Mouse (Mus musculus) stomach, postnatal 0 days (tissue): Measurements from ENCODE around the gene 4921539E11Rik. TPM values are rescaled to one million over a fixed set of nuclear protein-coding genes. Genes with fewer than 3 reads are reported as not detected.

ENCODE experiments used
- ATAC-seq: fragments of 200-750 bp; cut with Nextera tagmentation; 2 replicates; pipeline ENCODE4 v1.8.0; 2017; ENCODE audit not compliant: low FRiP score, low TSS enrichment
- DNase-seq: peaks from one replicate; pipeline ENCODE4 v3.0.0-alpha.2; 2016; ENCODE audit warnings: low spot score
- H3K27ac ChIP-seq: fragments of 300-500 bp; sonication (generic); replicated peaks from 2 replicates; pipeline ENCODE4 v1.5.1; 2014; ENCODE audit warnings: mild to moderate bottlenecking, control low read depth
- H3K27me3 ChIP-seq: fragments of 300-500 bp; sonication (generic); 2 replicates; pipeline ENCODE4 v1.6.1; 2014; ENCODE audit warnings: low read length; ENCODE audit not compliant: control insufficient read depth, insufficient read depth
- H3K36me3 ChIP-seq: fragments of 300-500 bp; sonication (generic); 2 replicates; pipeline ENCODE4 v1.6.1; 2014; ENCODE audit warnings: low read length, mixed read lengths; ENCODE audit not compliant: control insufficient read depth, insufficient read depth
- H3K4me1 ChIP-seq: fragments of 300-500 bp; sonication (generic); replicated peaks from 2 replicates; pipeline ENCODE4 v1.6.1; 2014; ENCODE audit warnings: antibody characterized with exemption; ENCODE audit not compliant: control insufficient read depth, insufficient read depth
- H3K4me2 ChIP-seq: fragments of 300-500 bp; sonication (generic); replicated peaks from 2 replicates; pipeline ENCODE4 v1.6.1; 2014; ENCODE audit warnings: low read depth, mild to moderate bottlenecking, control low read depth, moderate library complexity
- H3K4me3 ChIP-seq: fragments of 300-500 bp; sonication (generic); 2 replicates; pipeline ENCODE4 v1.5.1; 2014; ENCODE audit warnings: low read depth, low read length, control low read depth
- H3K9ac ChIP-seq: fragments of 300-500 bp; sonication (generic); 2 replicates; pipeline ENCODE4 v1.6.1; 2014; ENCODE audit warnings: mild to moderate bottlenecking, low read length, control low read depth, mixed read lengths
- H3K9me3 ChIP-seq: fragments of 300-500 bp; sonication (generic); 2 replicates; pipeline ENCODE4 v1.6.1; 2016; ENCODE audit warnings: low read length; ENCODE audit not compliant: control insufficient read depth
- CTCF ChIP-seq: IDR thresholded peaks from 2 replicates; pipeline ENCODE4 v1.5.1; 2016; ENCODE audit warnings: antibody characterized with exemption, low read depth, mild to moderate bottlenecking, moderate library complexity
- EP300 ChIP-seq: optimal IDR thresholded peaks from 2 replicates; pipeline ENCODE3; 2016; ENCODE audit warnings: antibody characterized with exemption
- WGBS: fragments of 180-500 bp; shearing (Covaris S2); extraction: QIAGEN DNeasy Blood & Tissue Kit; methylation state at CpG from one replicate; pipeline ENCODE4 v1.1.7; 2014; 5-methylcytosine and 5-hydroxymethylcytosine counted together
- polyA plus RNA-seq: library from polyadenylated mRNA; unstranded; fragments of >200 nt; fragmentation: Nextera tagmentation; extraction: Ambion mirVana; gene quantifications from 2 replicates; pipeline ENCODE4 v1.2.1, GENCODE M21; 2015

Gene 4921539E11Rik
- polyA plus RNA-seq, 1 experiment from 2014 or later: not detected

DNA sequence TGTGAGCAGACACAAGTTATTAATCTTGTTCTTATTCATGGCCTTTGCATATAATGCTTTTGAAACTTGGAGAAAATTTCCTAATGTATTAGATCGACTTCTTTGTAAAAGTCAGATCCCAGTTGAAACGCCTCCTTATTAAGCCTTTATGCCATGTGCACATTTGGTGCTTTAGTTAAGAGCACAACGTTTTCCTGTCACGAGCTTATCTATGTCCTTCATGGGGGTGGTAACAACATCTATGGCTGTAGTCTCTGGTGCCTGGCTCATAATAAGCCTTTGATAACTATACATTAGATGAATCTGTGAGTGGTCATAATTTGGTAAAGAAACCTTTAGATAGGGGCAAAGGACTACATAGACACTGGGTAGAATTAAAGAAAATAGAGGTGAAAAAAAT is 36.8 kb downstream of the 4921539E11Rik start:
- H3K4me3 ChIP-seq: no peak overlapping the region
- WGBS: 67% methylated on average over 4 of the region's 4 CpGs
- H3K4me2 ChIP-seq: no peak overlapping the region
- no peak overlapping the region for H3K9ac ChIP-seq
- H3K4me1 ChIP-seq: no peaks in the 10 kb centered on the region
- DNase-seq: no peak
- H3K27me3 ChIP-seq: no peaks in the 10 kb centered on the region
- no peak for TF ChIP-seq CTCF
- no peak for TF ChIP-seq EP300
- no peaks in the 10 kb centered on the region for H3K36me3 ChIP-seq
- H3K27ac ChIP-seq: no peak overlapping the region
- no peaks in the 10 kb centered on the region for H3K9me3 ChIP-seq
- ATAC-seq: no peak

DNA sequence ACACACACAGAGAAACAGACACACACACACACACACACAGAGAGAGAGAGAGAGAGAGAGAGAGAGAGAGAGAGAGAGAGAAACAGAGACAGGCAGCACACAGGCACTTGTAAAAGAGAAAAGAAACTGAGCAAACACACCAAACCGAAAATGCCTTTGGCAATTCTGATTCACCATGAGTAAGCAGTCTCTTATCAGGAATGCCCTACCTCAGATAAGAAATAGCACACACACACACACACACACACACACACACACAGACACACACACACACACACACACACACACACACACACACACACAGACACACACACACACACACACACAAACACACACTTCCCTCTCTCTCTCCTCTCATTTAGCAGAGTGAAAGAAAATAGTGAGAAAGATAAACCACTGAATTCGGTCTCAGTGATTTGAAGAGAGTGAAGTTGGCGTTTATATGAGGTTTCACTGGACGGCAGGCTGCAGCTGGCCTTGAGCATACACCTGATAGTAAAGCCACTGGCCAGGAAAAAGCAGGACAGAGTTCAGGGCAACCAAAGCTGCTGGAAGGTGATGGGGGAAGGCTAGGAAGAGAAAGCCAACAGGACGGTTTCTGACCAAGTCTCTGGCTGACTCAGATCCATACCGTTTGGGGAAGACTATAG is 41.1 kb downstream of the 4921539E11Rik start:
- Histone ChIP-seq H3K9ac (no peak overlapping the region), H3K36me3 (no peaks in the 10 kb centered on the region), H3K9me3 (no peaks in the 10 kb centered on the region), H3K27ac (no peak overlapping the region), H3K4me1 (no peaks in the 10 kb centered on the region), H3K27me3 (no peaks in the 10 kb centered on the region), H3K4me2 (no peak overlapping the region), H3K4me3 (no peak overlapping the region)
- TF ChIP-seq EP300 (no peak), CTCF (no peak)
- 32% methylated on average over 6 of the region's 6 CpGs for WGBS
- ATAC-seq (peak; percentile 89), DNase-seq (peak; percentile 36)

DNA sequence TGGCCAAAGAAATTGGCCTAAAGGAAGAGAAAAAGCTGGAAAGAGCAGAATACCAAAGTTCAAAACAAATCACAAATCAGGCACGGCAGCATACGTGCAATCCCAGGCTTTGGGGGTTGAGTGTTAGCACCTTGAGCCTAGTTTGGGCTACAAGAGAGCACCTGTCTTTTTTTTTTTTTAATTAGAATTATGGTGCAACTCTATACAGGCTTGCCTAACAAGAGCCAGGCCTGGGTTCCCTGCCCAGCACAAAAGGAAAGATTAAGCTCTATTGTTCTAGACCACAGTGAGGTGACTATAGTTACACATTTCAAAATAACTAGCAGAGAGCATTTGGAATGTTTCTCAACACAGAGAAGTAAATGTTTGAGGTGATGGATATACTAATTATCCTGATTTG is 42.9 kb downstream of the 4921539E11Rik start:
- no peaks in the 10 kb centered on the region for H3K4me1 ChIP-seq
- 79% methylated on average over 2 of the region's 2 CpGs for WGBS
- no peak for ATAC-seq

DNA sequence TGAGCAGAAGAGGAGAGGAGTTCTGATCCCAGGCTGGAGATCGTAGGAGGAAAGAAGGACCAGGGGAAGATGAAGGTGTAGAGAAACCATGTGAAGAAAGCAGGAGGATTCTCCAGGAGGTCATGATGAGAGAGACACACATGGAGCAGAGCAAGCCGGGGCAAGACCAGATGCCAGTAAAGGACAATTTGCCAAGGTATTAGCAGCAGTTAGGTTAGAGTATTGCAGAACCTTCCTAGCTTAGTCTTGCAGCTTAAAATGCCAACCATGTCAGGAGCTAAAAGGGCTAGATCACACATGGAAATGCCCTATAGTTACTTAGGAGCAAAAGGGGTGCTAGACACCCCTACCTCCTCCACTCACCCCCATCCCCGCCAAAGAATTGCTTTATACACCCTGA is 43.4 kb downstream of the 4921539E11Rik start:
- H3K27me3 ChIP-seq: no peaks in the 10 kb centered on the region
- WGBS: 87% methylated on average over 3 of the region's 3 CpGs
- no peaks in the 10 kb centered on the region for H3K36me3 ChIP-seq
- ATAC-seq (no peak), DNase-seq (no peak)
- no peaks in the 10 kb centered on the region for H3K4me1 ChIP-seq
- H3K9me3 ChIP-seq: no peaks in the 10 kb centered on the region
- H3K4me3 ChIP-seq: no peak overlapping the region
- H3K4me2 ChIP-seq: no peak overlapping the region
- no peak for TF ChIP-seq EP300
- TF ChIP-seq CTCF: no peak
- H3K9ac ChIP-seq: no peak overlapping the region
- H3K27ac ChIP-seq: no peak overlapping the region

More for the DNA sequence above, 42.9 kb downstream of the 4921539E11Rik start:
- H3K4me2 ChIP-seq: no peak overlapping the region
- TF ChIP-seq CTCF (no peak), EP300 (no peak)
- H3K27ac ChIP-seq: no peak overlapping the region
- no peaks in the 10 kb centered on the region for H3K27me3 ChIP-seq
- H3K9me3 ChIP-seq: no peaks in the 10 kb centered on the region
- no peaks in the 10 kb centered on the region for H3K36me3 ChIP-seq
- no peak overlapping the region for H3K9ac ChIP-seq
- H3K4me3 ChIP-seq: no peak overlapping the region
- DNase-seq: no peak

DNA sequence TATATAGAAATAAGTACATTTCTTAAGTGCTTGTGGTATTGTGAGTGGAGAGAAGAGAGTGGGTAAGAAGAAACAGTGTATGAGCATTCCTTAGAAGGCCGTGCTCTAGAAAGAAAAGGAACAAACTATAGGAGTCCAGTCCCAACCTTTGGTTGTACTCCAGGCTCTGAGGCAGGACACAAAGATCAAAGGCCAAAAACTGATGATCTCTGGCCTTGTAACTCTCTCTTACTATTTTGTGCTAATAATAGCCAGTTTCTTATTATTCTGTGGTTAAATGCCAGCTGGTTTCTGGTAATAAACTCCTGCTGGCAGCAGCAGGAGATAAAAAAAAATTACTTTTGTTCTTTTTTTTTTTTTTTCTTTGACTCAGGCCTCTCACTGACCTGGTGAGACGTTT is 58.5 kb downstream of the 4921539E11Rik start:
- H3K4me2 ChIP-seq: no peak overlapping the region
- TF ChIP-seq EP300: no peak
- TF ChIP-seq CTCF: no peak
- H3K4me3 ChIP-seq: no peak overlapping the region
- DNase-seq: no peak
- H3K9me3 ChIP-seq: no peaks in the 10 kb centered on the region
- 61% methylated on average over 2 of the region's 2 CpGs for WGBS
- H3K27me3 ChIP-seq: no peaks in the 10 kb centered on the region
- H3K4me1 ChIP-seq: no peaks in the 10 kb centered on the region
- no peak for ATAC-seq
- no peaks in the 10 kb centered on the region for H3K36me3 ChIP-seq
- H3K27ac ChIP-seq: no peak overlapping the region
- H3K9ac ChIP-seq: no peak overlapping the region

DNA sequence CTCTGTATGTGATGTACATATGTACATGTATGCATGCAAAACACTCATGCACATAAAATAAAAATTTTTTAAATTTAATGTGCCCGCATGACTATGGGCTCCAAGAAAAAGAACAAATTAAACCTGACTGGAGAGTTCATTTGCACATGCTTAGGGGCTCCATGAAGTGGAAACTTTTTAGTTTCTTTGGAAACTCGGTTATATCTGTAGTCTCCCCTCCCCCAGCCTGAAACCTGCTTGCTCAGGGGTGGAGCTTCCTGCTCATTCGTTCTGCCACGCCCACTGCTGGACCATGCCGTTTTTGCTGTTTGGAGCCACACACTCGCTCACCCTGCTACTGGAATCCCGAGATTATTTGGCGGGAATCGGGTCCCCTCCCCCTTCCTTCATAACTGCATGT is 67.8 kb downstream of the 4921539E11Rik start:
- ATAC-seq: no peak
- Histone ChIP-seq H3K4me1 (no peaks in the 10 kb centered on the region), H3K9me3 (no peaks in the 10 kb centered on the region), H3K27ac (no peak overlapping the region), H3K9ac (no peak overlapping the region), H3K27me3 (no peaks in the 10 kb centered on the region), H3K36me3 (no peaks in the 10 kb centered on the region), H3K4me2 (no peak overlapping the region), H3K4me3 (no peak overlapping the region)
- TF ChIP-seq EP300: no peak
- TF ChIP-seq CTCF: no peak
- no peak for DNase-seq
- 29% methylated on average over 9 of the region's 9 CpGs for WGBS
